Mouse (Mus musculus) midbrain, embryonic 14.5 days (tissue): Measurements from ENCODE around the gene Acot11. TPM values are rescaled to one million over a fixed set of nuclear protein-coding genes. Genes with fewer than 3 reads are reported as not detected.

ENCODE experiments used
- ATAC-seq: fragments of 200-750 bp; cut with Nextera tagmentation; 2 replicates; pipeline ENCODE4 v1.8.0; 2017; ENCODE audit warnings: moderate number of reproducible peaks, moderate library complexity; ENCODE audit not compliant: low FRiP score, low TSS enrichment
- DNase-seq: peaks from one replicate; pipeline ENCODE4 v3.0.0-alpha.2; 2015
- H3K27ac ChIP-seq: fragments of 300-500 bp; sonication (generic); replicated peaks from 2 replicates; pipeline ENCODE4 v1.5.1; 2014; ENCODE audit warnings: mild to moderate bottlenecking, low read depth, low read length, moderate library complexity
- H3K27me3 ChIP-seq: fragments of 300-500 bp; sonication (generic); 2 replicates; pipeline ENCODE4 v1.6.1; 2014; ENCODE audit warnings: low read length, control low read depth, mixed read lengths; ENCODE audit not compliant: control insufficient read depth, insufficient read depth
- H3K36me3 ChIP-seq: fragments of 300-500 bp; sonication (generic); 2 replicates; pipeline ENCODE4 v1.6.1; 2014; ENCODE audit warnings: low read length, control low read depth; ENCODE audit not compliant: control insufficient read depth, insufficient read depth
- H3K4me1 ChIP-seq: fragments of 300-500 bp; sonication (generic); 2 replicates; pipeline ENCODE4 v1.6.1; 2014; ENCODE audit warnings: mild to moderate bottlenecking, antibody characterized with exemption, low read length, control low read depth; ENCODE audit not compliant: control insufficient read depth, insufficient read depth
- H3K4me2 ChIP-seq: fragments of 300-500 bp; sonication (generic); 2 replicates; pipeline ENCODE4 v1.6.1; 2014; ENCODE audit warnings: mild to moderate bottlenecking, low read length, moderate library complexity
- H3K4me3 ChIP-seq: fragments of 300-500 bp; sonication (generic); replicated peaks from 2 replicates; pipeline ENCODE4 v1.5.1; 2014; ENCODE audit warnings: low read depth, low read length
- H3K9ac ChIP-seq: fragments of 300-500 bp; sonication (generic); replicated peaks from 2 replicates; pipeline ENCODE4 v1.6.1; 2014; ENCODE audit warnings: mild to moderate bottlenecking, low read length, moderate library complexity
- H3K9me3 ChIP-seq: fragments of 300-500 bp; sonication (generic); 2 replicates; pipeline ENCODE4 v1.6.1; 2016; ENCODE audit warnings: low read length, control low read depth, mixed read lengths; ENCODE audit not compliant: control insufficient read depth
- WGBS: fragments of 180-500 bp; shearing (Covaris S2); extraction: QIAGEN DNeasy Blood & Tissue Kit; methylation state at CpG from one replicate; pipeline ENCODE4 v1.1.7; 2014; 5-methylcytosine and 5-hydroxymethylcytosine counted together
- polyA plus RNA-seq: library from polyadenylated mRNA; unstranded; fragments of >200 nt; fragmentation: Nextera tagmentation; extraction: Ambion mirVana; gene quantifications from 2 replicates; pipeline ENCODE4 v1.2.1, GENCODE M21; 2014

Acot11 gene
- polyA plus RNA-seq, 1 experiment from 2014 or later, result 1.3 TPM

DNA sequence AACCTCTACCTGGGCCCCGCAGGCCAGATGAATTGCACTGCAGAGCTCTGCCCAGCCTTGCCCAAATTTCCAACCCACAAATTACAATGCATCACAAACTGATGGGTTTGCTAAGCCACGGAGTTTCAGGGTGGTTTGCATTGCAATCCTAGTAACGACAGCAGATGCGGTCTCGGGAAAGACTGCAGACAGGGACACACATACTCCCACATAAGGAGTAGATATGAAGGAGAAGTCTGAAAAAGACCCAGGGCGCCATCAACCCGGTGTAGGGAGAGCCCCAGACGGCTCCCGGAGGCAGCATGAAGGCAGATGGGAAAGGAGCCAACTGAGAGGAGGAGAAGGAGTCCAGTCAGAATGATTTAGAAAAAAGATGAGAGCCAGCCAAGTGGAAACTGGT, 15.1 kb downstream of the Acot11 start:
- DNase-seq (peak; percentile 32), ATAC-seq (no peak)
- H3K27me3 ChIP-seq, result no peaks in the 10 kb centered on the region
- H3K27ac ChIP-seq, result no peak overlapping the region
- no peaks in the 10 kb centered on the region for H3K9me3 ChIP-seq
- H3K9ac ChIP-seq, result no peak overlapping the region
- H3K4me1 ChIP-seq, result peaks cover 26% of the 10 kb centered on the region
- no peak overlapping the region for H3K4me2 ChIP-seq
- 71% methylated on average over 9 of the region's 9 CpGs for WGBS
- H3K4me3 ChIP-seq, result no peak overlapping the region
- no peaks in the 10 kb centered on the region for H3K36me3 ChIP-seq

DNA sequence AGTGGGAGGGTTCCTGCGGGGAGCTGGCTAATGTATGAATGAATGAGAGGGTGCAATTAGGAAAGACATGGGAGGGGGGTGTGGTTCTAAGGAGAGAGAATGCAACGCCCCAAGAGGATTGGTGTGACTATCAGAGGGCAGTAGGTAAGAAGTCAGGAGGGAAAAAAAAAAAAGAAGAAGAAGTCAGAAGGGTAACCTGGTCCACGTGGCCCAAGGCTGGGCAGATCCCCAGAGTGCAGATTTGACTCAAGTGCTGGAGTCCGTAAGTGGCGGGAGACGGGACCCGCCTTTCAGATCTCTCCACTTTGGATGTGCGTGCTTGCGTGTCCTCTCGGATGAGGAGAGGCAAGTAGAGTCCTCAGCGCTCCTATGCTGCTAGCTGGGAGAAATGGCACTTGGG, 16.2 kb downstream of the Acot11 start:
- H3K9me3 ChIP-seq, result no peaks in the 10 kb centered on the region
- H3K36me3 ChIP-seq, result no peaks in the 10 kb centered on the region
- 84% methylated on average over 11 of the region's 11 CpGs for WGBS
- no peak for DNase-seq
- H3K4me2 ChIP-seq, result no peak overlapping the region
- H3K27me3 ChIP-seq, result no peaks in the 10 kb centered on the region
- H3K4me1 ChIP-seq, result peaks cover 26% of the 10 kb centered on the region
- H3K27ac ChIP-seq, result no peak overlapping the region
- H3K4me3 ChIP-seq, result no peak overlapping the region
- ATAC-seq, result no peak
- no peak overlapping the region for H3K9ac ChIP-seq

DNA sequence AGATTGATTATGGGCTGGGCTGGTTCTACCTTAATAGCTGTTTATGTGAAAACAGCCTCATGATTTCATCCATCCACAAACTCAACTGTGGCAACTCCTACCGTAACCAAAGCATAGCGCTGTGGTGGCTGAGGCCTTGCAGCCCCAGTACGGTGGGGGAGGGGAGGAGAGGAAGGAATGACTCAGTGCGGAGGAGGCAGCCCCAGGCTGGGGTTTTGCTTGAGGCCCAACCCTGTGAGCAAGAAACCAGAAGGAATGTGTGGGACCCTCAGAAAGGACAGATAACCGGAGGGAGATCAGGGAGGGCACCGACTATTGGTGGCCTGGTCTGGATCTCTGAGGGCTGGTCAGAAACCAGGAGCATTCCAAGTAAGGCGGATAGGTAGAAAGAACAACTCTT, 17.0 kb downstream of the Acot11 start:
- Histone ChIP-seq H3K36me3 (no peaks in the 10 kb centered on the region), H3K27ac (no peak overlapping the region), H3K4me3 (no peak overlapping the region), H3K4me2 (no peak overlapping the region), H3K9me3 (no peaks in the 10 kb centered on the region), H3K27me3 (no peaks in the 10 kb centered on the region), H3K4me1 (peaks cover 26% of the 10 kb centered on the region), H3K9ac (no peak overlapping the region)
- ATAC-seq, result no peak
- DNase-seq, result peak; percentile 37
- WGBS, result 65% methylated on average over 7 of the region's 7 CpGs

DNA sequence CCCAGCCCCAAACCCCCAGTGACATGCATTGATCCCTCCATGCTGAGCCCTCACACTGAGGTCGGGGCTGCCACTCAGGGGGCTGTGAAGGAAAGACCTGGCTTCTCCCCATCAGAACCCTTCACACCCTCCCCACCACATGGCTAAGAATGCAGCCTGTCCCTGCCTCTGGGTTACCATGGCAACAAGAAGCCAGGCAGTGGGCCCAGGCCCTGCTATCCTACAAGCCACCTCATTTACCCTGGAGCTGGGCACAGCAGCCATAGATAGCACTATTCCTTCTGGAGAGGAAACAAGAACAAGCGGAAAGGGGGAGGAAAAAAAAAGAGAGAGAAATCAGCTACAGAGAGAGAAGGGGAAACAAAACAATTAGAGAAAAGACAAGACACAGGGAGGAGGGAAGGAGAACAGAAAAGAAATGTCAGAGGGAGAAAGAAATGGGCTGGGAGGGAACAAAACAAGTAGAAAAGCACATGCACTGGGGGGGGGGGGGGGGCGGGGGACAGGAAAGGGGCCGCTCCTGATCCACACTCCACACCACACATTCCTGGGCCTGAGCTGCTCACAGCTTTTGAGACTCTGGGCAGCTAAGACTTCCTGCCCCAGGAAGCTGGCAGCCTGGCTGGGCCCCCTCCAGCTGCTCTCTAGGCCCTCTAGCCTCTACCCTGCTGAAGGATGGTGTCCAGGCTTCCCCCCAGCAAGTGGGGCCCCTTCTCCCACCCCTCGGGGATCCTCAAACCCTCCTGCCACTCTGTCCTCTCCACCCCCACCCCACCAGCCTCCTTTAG, 18.9 kb downstream of the Acot11 start:
- Histone ChIP-seq H3K9me3 (no peaks in the 10 kb centered on the region), H3K9ac (no peak overlapping the region; the same call in 1 of the 2 replicates)
- 0% methylated on average over 3 of the region's 5 CpGs for WGBS

DNA sequence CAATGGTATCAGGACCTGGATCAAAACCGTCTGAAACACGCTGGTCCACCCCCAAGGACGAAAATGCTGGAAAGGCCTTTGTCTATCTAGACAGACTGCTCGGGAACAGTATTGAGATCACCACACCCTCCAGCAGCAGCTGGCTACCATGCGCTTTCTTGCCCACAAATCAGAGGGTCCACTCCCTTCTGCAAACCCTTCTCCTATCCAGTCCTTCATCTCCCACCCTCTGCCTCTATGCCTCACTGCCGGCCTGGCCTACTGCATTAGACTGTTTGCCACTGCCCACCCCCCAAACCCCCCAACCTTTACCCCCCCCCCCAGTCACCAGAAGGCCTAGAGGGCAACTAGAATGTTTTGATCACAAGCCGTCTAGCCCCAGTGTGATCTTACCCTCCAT, 19.5 kb downstream of the Acot11 start:
- Histone ChIP-seq H3K4me2 (no peak overlapping the region), H3K27me3 (no peaks in the 10 kb centered on the region), H3K4me3 (no peak overlapping the region), H3K4me1 (peaks cover 32% of the 10 kb centered on the region), H3K27ac (peak overlapping the region; percentile 87), H3K9me3 (no peaks in the 10 kb centered on the region), H3K9ac (no peak overlapping the region), H3K36me3 (no peaks in the 10 kb centered on the region)
- 45% methylated on average over 7 of the region's 7 CpGs for WGBS
- DNase-seq (no peak), ATAC-seq (no peak)

More for the DNA sequence above, 18.9 kb downstream of the Acot11 start:
- Histone ChIP-seq H3K4me3 (no peak overlapping the region), H3K27ac (peak overlapping the region; percentile 87), H3K36me3 (no peaks in the 10 kb centered on the region), H3K4me2 (no peak overlapping the region), H3K27me3 (no peaks in the 10 kb centered on the region), H3K4me1 (peaks cover 27% of the 10 kb centered on the region)
- peak; percentile 91 for ATAC-seq
- DNase-seq, result peak; percentile 92

DNA sequence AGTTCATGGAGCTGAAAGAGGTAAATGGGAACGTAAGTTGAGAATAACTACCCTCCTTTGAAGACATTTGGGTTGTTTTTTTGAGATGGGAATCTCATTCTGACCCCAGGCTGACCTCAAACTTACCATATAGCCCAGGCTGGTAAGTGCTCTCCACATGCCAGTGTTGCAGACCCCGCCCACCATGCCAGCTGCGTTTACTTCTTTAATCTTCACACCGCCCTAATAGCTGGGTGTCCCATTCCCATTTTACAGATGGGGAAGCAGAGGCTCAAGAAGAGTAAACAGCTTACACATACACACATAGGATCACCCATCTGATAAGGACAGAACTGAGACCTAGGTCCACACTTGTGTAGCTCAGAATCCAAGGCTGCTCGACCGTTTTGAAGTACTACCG, 20.0 kb downstream of the Acot11 start:
- Histone ChIP-seq H3K4me3 (no peak overlapping the region), H3K27ac (no peak overlapping the region), H3K4me2 (no peak overlapping the region), H3K9ac (no peak overlapping the region), H3K27me3 (no peaks in the 10 kb centered on the region), H3K4me1 (peaks cover 35% of the 10 kb centered on the region), H3K36me3 (no peaks in the 10 kb centered on the region), H3K9me3 (no peaks in the 10 kb centered on the region)
- DNase-seq (no peak), ATAC-seq (no peak)
- 90% methylated on average over 7 of the region's 7 CpGs for WGBS

DNA sequence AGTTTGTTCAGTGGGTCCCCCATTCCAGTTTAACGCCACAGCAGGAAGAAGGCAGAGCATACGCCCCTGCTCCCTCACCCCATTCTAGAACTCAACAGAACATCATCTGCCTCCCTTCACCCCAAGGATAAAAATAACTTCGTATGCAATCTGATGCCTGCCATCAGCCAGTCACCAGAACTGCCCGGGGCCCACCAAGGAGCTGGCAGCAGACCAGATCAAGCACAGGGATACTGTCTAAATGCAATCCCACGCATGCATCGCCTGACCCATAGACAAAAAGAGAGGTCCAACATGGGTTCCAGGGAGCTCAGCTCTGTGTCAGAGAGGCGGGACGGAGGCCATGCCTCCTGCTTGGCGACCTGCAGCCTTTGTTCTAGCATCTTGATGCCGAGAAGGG, 21.7 kb downstream of the Acot11 start:
- 75% methylated on average over 10 of the region's 10 CpGs for WGBS
- DNase-seq, result no peak

DNA sequence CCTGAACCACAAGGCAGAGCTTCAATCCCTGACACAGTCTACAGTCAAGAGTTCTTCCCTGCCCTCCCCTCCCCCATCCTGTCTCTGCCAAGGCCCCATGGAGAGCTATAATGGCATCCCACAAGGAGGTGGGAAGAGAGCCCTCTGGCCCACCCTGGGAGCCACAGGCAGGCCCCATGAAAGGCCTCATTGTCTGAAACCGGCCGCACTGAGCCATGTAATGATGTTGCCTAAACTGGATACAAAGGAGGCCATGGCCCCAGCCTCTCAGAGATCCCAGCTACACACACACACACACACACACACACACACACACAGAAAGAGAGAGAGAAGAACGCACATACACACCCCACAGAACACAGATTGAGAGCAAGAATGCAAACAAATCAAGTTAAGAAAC, 24.8 kb downstream of the Acot11 start:
- peaks cover 39% of the 10 kb centered on the region for H3K4me1 ChIP-seq
- H3K27me3 ChIP-seq, result no peaks in the 10 kb centered on the region
- no peak overlapping the region for H3K4me2 ChIP-seq
- DNase-seq (peak; percentile 73), ATAC-seq (peak; percentile 63)
- H3K9me3 ChIP-seq, result no peaks in the 10 kb centered on the region
- WGBS, result 4% methylated on average over 3 of the region's 3 CpGs
- no peak overlapping the region for H3K4me3 ChIP-seq
- no peak overlapping the region for H3K9ac ChIP-seq
- no peaks in the 10 kb centered on the region for H3K36me3 ChIP-seq
- no peak overlapping the region for H3K27ac ChIP-seq

More for the DNA sequence above, 21.7 kb downstream of the Acot11 start:
- no peak overlapping the region for H3K9ac ChIP-seq
- no peaks in the 10 kb centered on the region for H3K9me3 ChIP-seq
- no peak overlapping the region for H3K27ac ChIP-seq
- peaks cover 46% of the 10 kb centered on the region for H3K4me1 ChIP-seq
- ATAC-seq, result no peak
- no peaks in the 10 kb centered on the region for H3K36me3 ChIP-seq
- no peak overlapping the region for H3K4me3 ChIP-seq
- no peak overlapping the region for H3K4me2 ChIP-seq
- no peaks in the 10 kb centered on the region for H3K27me3 ChIP-seq

DNA sequence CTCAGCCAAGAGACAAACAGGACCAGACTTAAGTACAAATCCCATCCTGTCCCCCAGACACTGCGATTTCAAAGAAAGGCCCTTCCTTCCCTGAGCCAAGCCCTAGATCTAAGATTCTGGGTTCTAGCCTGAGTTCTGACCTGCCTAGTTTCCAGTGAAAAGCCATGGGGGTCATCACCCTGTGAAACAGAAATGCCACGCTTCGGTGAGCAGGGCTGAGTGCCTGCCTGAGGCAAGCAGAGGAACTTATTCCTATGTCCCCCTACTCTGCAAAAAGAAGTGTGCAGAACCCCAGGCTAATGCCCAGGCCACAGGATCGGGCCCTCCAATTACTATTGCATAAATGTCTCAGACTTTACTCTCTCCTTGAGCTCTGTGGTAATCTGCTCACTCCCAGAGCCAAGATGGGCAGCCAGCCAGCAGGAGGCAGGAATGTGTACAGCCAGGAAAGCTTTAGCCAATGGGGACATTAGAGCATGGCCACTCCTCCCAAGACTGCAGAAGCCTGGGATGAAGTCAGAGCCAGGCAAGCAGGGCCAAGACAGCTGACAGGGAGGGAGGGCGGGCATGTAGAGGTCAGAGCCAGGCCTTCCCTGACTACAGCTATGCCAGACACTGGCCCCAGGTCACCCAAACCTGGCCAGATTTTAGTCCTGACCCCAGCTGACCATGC, 26.5 kb downstream of the Acot11 start:
- H3K9ac ChIP-seq, result no peak overlapping the region
- H3K4me2 ChIP-seq, result no peak overlapping the region
- ATAC-seq (peak; percentile 78), DNase-seq (peak; percentile 86)
- peaks cover 39% of the 10 kb centered on the region for H3K4me1 ChIP-seq
- no peak overlapping the region for H3K4me3 ChIP-seq
- peak overlapping the region; percentile 43 for H3K27ac ChIP-seq
- no peaks in the 10 kb centered on the region for H3K27me3 ChIP-seq
- H3K36me3 ChIP-seq, result no peaks in the 10 kb centered on the region
- 26% methylated on average over 5 of the region's 5 CpGs for WGBS
- no peaks in the 10 kb centered on the region for H3K9me3 ChIP-seq
